Mouse (Mus musculus): ENCODE data around the gene Siglecf. TPM values are rescaled to one million over a fixed set of nuclear protein-coding genes. Genes with fewer than 3 reads are reported as not detected.
A peak's percentile ranks its signal among the peaks of the same experiment; 100 is the strongest.

Siglecf gene
- polyA plus RNA-seq, 1 experiment from 2014 or later, result 0.18 TPM

- Histone ChIP-seq H3K4me3 (ENCODE audit: low read depth, low read length) (no peak overlapping the region), H3K4me2 (ENCODE audit: low read length) (peak overlapping the region; percentile 11; the same call in 1 of the 2 replicates), H3K4me1 (ENCODE audit: control insufficient read depth, insufficient read depth, low read length) (no peaks in the 10 kb centered on the region), H3K9ac (ENCODE audit: low read depth, low read length) (no peak overlapping the region), H3K27me3 (ENCODE audit: control insufficient read depth, insufficient read depth, low read depth, low read length) (no peaks in the 10 kb centered on the region), H3K9me3 (replicated peaks; ENCODE audit: control insufficient read depth, low read length, poor library complexity, severe bottlenecking) (no peaks in the 10 kb centered on the region), H3K36me3 (ENCODE audit: control insufficient read depth, insufficient read depth, low read length) (no peaks in the 10 kb centered on the region), H3K27ac (ENCODE audit: low read length) (no peak overlapping the region)
- ATAC-seq, result no peak
- 10% methylated on average over 12 of the region's 12 CpGs for WGBS
These were observed 4.0 kb downstream of the Siglecf start for GRCm38 (mm10) chr7:43354893-43355835.

- H3K4me3 ChIP-seq (ENCODE audit: low read depth, low read length), result no peak overlapping the region
- no peak overlapping the region for H3K27ac ChIP-seq (ENCODE audit: low read length)
- no peak for ATAC-seq
- H3K9me3 ChIP-seq (replicated peaks; ENCODE audit: control insufficient read depth, low read length, poor library complexity, severe bottlenecking), result no peaks in the 10 kb centered on the region
- H3K9ac ChIP-seq (ENCODE audit: low read depth, low read length), result no peak overlapping the region
- no peak overlapping the region for H3K4me2 ChIP-seq (ENCODE audit: low read length)
- no peaks in the 10 kb centered on the region for H3K27me3 ChIP-seq (ENCODE audit: control insufficient read depth, insufficient read depth, low read depth, low read length)
- WGBS, result 86% methylated on average over 3 of the region's 3 CpGs
- no peaks in the 10 kb centered on the region for H3K36me3 ChIP-seq (ENCODE audit: control insufficient read depth, insufficient read depth, low read length)
- H3K4me1 ChIP-seq (ENCODE audit: control insufficient read depth, insufficient read depth, low read length), result no peaks in the 10 kb centered on the region
These were observed 7.4 kb downstream of the Siglecf start for GRCm38 (mm10) chr7:43358556-43358955.

GRCm38 (mm10) chr7:43361442-43361841 lies 10.3 kb downstream of the Siglecf start:
- no peak overlapping the region for H3K4me3 ChIP-seq (ENCODE audit: low read depth, low read length)
- H3K4me1 ChIP-seq (ENCODE audit: control insufficient read depth, insufficient read depth, low read length), result no peaks in the 10 kb centered on the region
- no peaks in the 10 kb centered on the region for H3K36me3 ChIP-seq (ENCODE audit: control insufficient read depth, insufficient read depth, low read length)
- H3K9me3 ChIP-seq (replicated peaks; ENCODE audit: control insufficient read depth, low read length, poor library complexity, severe bottlenecking), result no peaks in the 10 kb centered on the region
- ATAC-seq, result no peak
- H3K27ac ChIP-seq (ENCODE audit: low read length), result no peak overlapping the region
- H3K9ac ChIP-seq (ENCODE audit: low read depth, low read length), result no peak overlapping the region
- no peaks in the 10 kb centered on the region for H3K27me3 ChIP-seq (ENCODE audit: control insufficient read depth, insufficient read depth, low read depth, low read length)
- no peak overlapping the region for H3K4me2 ChIP-seq (ENCODE audit: low read length)
- 97% methylated on average over 1 of the region's 1 CpGs for WGBS

GRCm38 (mm10) chr7:43362021-43362420 lies 10.9 kb downstream of the Siglecf start:
- Histone ChIP-seq H3K9me3 (replicated peaks; ENCODE audit: control insufficient read depth, low read length, poor library complexity, severe bottlenecking) (no peaks in the 10 kb centered on the region), H3K9ac (ENCODE audit: low read depth, low read length) (no peak overlapping the region), H3K27me3 (ENCODE audit: control insufficient read depth, insufficient read depth, low read depth, low read length) (no peaks in the 10 kb centered on the region), H3K27ac (ENCODE audit: low read length) (no peak overlapping the region), H3K36me3 (ENCODE audit: control insufficient read depth, insufficient read depth, low read length) (no peaks in the 10 kb centered on the region), H3K4me3 (ENCODE audit: low read depth, low read length) (no peak overlapping the region), H3K4me2 (ENCODE audit: low read length) (no peak overlapping the region), H3K4me1 (ENCODE audit: control insufficient read depth, insufficient read depth, low read length) (no peaks in the 10 kb centered on the region)
- no peak for ATAC-seq
- 76% methylated on average over 4 of the region's 4 CpGs for WGBS

- no peak overlapping the region for H3K27ac ChIP-seq (ENCODE audit: low read length)
- no peaks in the 10 kb centered on the region for H3K27me3 ChIP-seq (ENCODE audit: control insufficient read depth, insufficient read depth, low read depth, low read length)
- H3K4me1 ChIP-seq (ENCODE audit: control insufficient read depth, insufficient read depth, low read length), result no peaks in the 10 kb centered on the region
- H3K36me3 ChIP-seq (ENCODE audit: control insufficient read depth, insufficient read depth, low read length), result no peaks in the 10 kb centered on the region
- no peak overlapping the region for H3K9ac ChIP-seq (ENCODE audit: low read depth, low read length)
- H3K9me3 ChIP-seq (replicated peaks; ENCODE audit: control insufficient read depth, low read length, poor library complexity, severe bottlenecking), result no peaks in the 10 kb centered on the region
- no peak overlapping the region for H3K4me3 ChIP-seq (ENCODE audit: low read depth, low read length)
- 17% methylated on average over 5 of the region's 5 CpGs for WGBS
- H3K4me2 ChIP-seq (ENCODE audit: low read length), result no peak overlapping the region
- no peak for ATAC-seq
These were observed 27.1 kb downstream of the Siglecf start for GRCm38 (mm10) chr7:43378226-43378625.

GRCm38 (mm10) chr7:43392349-43393121 lies 41.4 kb downstream of the Siglecf start:
- H3K27me3 ChIP-seq (ENCODE audit: control insufficient read depth, insufficient read depth, low read depth, low read length), result no peaks in the 10 kb centered on the region
- H3K9me3 ChIP-seq (replicated peaks; ENCODE audit: control insufficient read depth, low read length, poor library complexity, severe bottlenecking), result no peaks in the 10 kb centered on the region; the same call in 1 of the 2 replicates
- WGBS, result 88% methylated on average over 8 of the region's 8 CpGs
- no peaks in the 10 kb centered on the region for H3K4me1 ChIP-seq (ENCODE audit: control insufficient read depth, insufficient read depth, low read length)
- H3K36me3 ChIP-seq (ENCODE audit: control insufficient read depth, insufficient read depth, low read length), result no peaks in the 10 kb centered on the region
- H3K9ac ChIP-seq (ENCODE audit: low read depth, low read length), result no peak overlapping the region
- no peak for ATAC-seq
- H3K27ac ChIP-seq (ENCODE audit: low read length), result no peak overlapping the region
- no peak overlapping the region for H3K4me3 ChIP-seq (ENCODE audit: low read depth, low read length)
- no peak overlapping the region for H3K4me2 ChIP-seq (ENCODE audit: low read length)

- no peaks in the 10 kb centered on the region for H3K9me3 ChIP-seq (replicated peaks; ENCODE audit: control insufficient read depth, low read length, poor library complexity, severe bottlenecking)
- H3K4me3 ChIP-seq (ENCODE audit: low read depth, low read length), result no peak overlapping the region
- H3K4me2 ChIP-seq (ENCODE audit: low read length), result no peak overlapping the region
- no peaks in the 10 kb centered on the region for H3K27me3 ChIP-seq (ENCODE audit: control insufficient read depth, insufficient read depth, low read depth, low read length)
- H3K27ac ChIP-seq (ENCODE audit: low read length), result no peak overlapping the region
- H3K4me1 ChIP-seq (ENCODE audit: control insufficient read depth, insufficient read depth, low read length), result no peaks in the 10 kb centered on the region
- no peaks in the 10 kb centered on the region for H3K36me3 ChIP-seq (ENCODE audit: control insufficient read depth, insufficient read depth, low read length)
- H3K9ac ChIP-seq (ENCODE audit: low read depth, low read length), result no peak overlapping the region
- 73% methylated on average over 2 of the region's 2 CpGs for WGBS
- ATAC-seq, result no peak
These were observed 48.4 kb downstream of the Siglecf start for GRCm38 (mm10) chr7:43399501-43399900.

- 56% methylated on average over 2 of the region's 2 CpGs for WGBS
- H3K4me2 ChIP-seq (ENCODE audit: low read length), result no peak overlapping the region
- H3K4me1 ChIP-seq (ENCODE audit: control insufficient read depth, insufficient read depth, low read length), result no peaks in the 10 kb centered on the region
- H3K36me3 ChIP-seq (ENCODE audit: control insufficient read depth, insufficient read depth, low read length), result no peaks in the 10 kb centered on the region
- no peak overlapping the region for H3K27ac ChIP-seq (ENCODE audit: low read length)
- H3K27me3 ChIP-seq (ENCODE audit: control insufficient read depth, insufficient read depth, low read depth, low read length), result no peaks in the 10 kb centered on the region
- H3K9ac ChIP-seq (ENCODE audit: low read depth, low read length), result no peak overlapping the region
- H3K9me3 ChIP-seq (replicated peaks; ENCODE audit: control insufficient read depth, low read length, poor library complexity, severe bottlenecking), result no peaks in the 10 kb centered on the region
- no peak for ATAC-seq
- no peak overlapping the region for H3K4me3 ChIP-seq (ENCODE audit: low read depth, low read length)
These were observed 51.6 kb downstream of the Siglecf start for GRCm38 (mm10) chr7:43402718-43403117.

GRCm38 (mm10) chr7:43407573-43407972 lies 56.4 kb downstream of the Siglecf start:
- H3K9me3 ChIP-seq (replicated peaks; ENCODE audit: control insufficient read depth, low read length, poor library complexity, severe bottlenecking), result no peaks in the 10 kb centered on the region
- no peak overlapping the region for H3K4me3 ChIP-seq (ENCODE audit: low read depth, low read length)
- ATAC-seq, result no peak
- WGBS, result 90% methylated on average over 3 of the region's 3 CpGs
- no peak overlapping the region for H3K9ac ChIP-seq (ENCODE audit: low read depth, low read length)
- H3K4me1 ChIP-seq (ENCODE audit: control insufficient read depth, insufficient read depth, low read length), result no peaks in the 10 kb centered on the region
- H3K4me2 ChIP-seq (ENCODE audit: low read length), result no peak overlapping the region
- H3K27ac ChIP-seq (ENCODE audit: low read length), result no peak overlapping the region
- H3K36me3 ChIP-seq (ENCODE audit: control insufficient read depth, insufficient read depth, low read length), result no peaks in the 10 kb centered on the region
- no peaks in the 10 kb centered on the region for H3K27me3 ChIP-seq (ENCODE audit: control insufficient read depth, insufficient read depth, low read depth, low read length)

Data from midbrain, embryonic 16.5 days (tissue).